Mouse (Mus musculus) lung, embryonic 16.5 days (tissue): ENCODE results near the gene Mocs3. TPM values are rescaled to one million over a fixed set of nuclear protein-coding genes. Genes with fewer than 3 reads are reported as not detected.
A peak's percentile ranks its signal among the peaks of the same experiment; 100 is the strongest.

Experiments
- ATAC-seq: fragments of 200-750 bp; cut with Nextera tagmentation; 2 replicates; pipeline ENCODE4 v1.8.0; 2017; ENCODE audit warnings: low read depth, mild to moderate bottlenecking, moderate library complexity
- H3K27ac ChIP-seq: fragments of 300-500 bp; sonication (generic); 2 replicates; pipeline ENCODE4 v1.5.1; 2014; ENCODE audit warnings: mild to moderate bottlenecking, control low read depth, low read length
- H3K27me3 ChIP-seq: fragments of 300-500 bp; sonication (generic); 2 replicates; pipeline ENCODE4 v1.6.1; 2014; ENCODE audit warnings: low read depth, low read length, mixed read lengths; ENCODE audit not compliant: control insufficient read depth, insufficient read depth
- H3K36me3 ChIP-seq: fragments of 300-500 bp; sonication (generic); 2 replicates; pipeline ENCODE4 v1.6.1; 2014; ENCODE audit warnings: low read length; ENCODE audit not compliant: control insufficient read depth, insufficient read depth
- H3K4me1 ChIP-seq: fragments of 300-500 bp; sonication (generic); replicated peaks from 2 replicates; pipeline ENCODE4 v1.6.1; 2014; ENCODE audit warnings: low read length, mixed read lengths; ENCODE audit not compliant: control insufficient read depth, insufficient read depth
- H3K4me2 ChIP-seq: fragments of 300-500 bp; sonication (generic); 2 replicates; pipeline ENCODE4 v1.6.1; 2014; ENCODE audit warnings: low read depth, low read length, control low read depth
- H3K4me3 ChIP-seq: fragments of 300-500 bp; sonication (generic); 2 replicates; pipeline ENCODE4 v1.5.1; 2014; ENCODE audit warnings: mild to moderate bottlenecking, low read length, control low read depth
- H3K9ac ChIP-seq: fragments of 300-500 bp; sonication (generic); 2 replicates; pipeline ENCODE4 v1.6.1; 2014; ENCODE audit warnings: low read length, control low read depth
- H3K9me3 ChIP-seq: fragments of 300-500 bp; sonication (generic); 2 replicates; pipeline ENCODE4 v1.6.1; 2016; ENCODE audit warnings: low read length; ENCODE audit not compliant: control insufficient read depth
- WGBS: fragments of 180-500 bp; shearing (Covaris S2); extraction: QIAGEN DNeasy Blood & Tissue Kit; methylation state at CpG from one replicate; pipeline ENCODE4 v1.1.7; 2014; 5-methylcytosine and 5-hydroxymethylcytosine counted together
- polyA plus RNA-seq: library from polyadenylated mRNA; unstranded; fragments of >200 nt; fragmentation: Nextera tagmentation; extraction: Ambion mirVana; gene quantifications from 2 replicates; pipeline ENCODE4 v1.2.1, GENCODE M21; 2015

Gene Mocs3
- polyA plus RNA-seq, 1 experiment from 2014 or later = 4.6 TPM

DNA sequence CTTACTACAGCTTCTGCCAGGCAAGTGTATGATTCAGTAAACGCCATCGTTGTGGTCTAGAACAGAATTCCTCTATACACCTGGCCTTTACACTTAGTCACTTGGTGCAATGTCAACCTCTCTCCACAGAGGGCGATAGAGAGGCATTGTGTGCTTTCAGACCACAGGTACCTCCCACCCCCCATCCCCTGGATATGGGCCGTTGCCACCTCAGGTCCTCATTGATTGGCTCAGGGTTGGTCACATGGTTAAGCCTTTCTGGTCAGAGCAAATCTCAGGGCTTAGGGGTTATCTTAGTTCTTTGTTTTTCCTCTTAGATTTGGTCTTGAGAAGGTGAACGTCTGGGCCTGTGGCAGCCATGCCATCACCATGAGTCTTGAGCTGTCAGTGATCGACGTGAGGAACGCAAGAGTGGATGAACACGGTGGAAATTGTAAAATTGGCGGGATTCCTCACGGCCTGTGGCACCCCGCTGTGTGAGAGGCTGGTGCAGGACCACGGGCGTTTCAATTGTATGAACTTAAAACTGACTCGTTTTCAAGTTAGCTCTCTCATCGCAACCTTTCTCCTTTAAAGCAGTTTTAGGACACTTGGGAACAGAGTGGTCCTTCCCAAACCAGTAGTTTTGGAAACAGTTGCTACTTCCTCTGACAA is 22.3 kb downstream of the Mocs3 start:
- Histone ChIP-seq H3K4me2 (0 out of 2 replicates have a peak overlapping the region, but pooled peaks have one; percentile 0), H3K9me3 (no peaks in the 10 kb centered on the region), H3K4me1 (no peaks in the 10 kb centered on the region), H3K4me3 (no peak overlapping the region), H3K36me3 (no peaks in the 10 kb centered on the region), H3K9ac (no peak overlapping the region), H3K27me3 (no peaks in the 10 kb centered on the region), H3K27ac (no peak overlapping the region)
- WGBS = 13% methylated on average over 16 of the region's 16 CpGs
- ATAC-seq = peak; percentile 57; the same call in 1 of the 2 replicates

DNA sequence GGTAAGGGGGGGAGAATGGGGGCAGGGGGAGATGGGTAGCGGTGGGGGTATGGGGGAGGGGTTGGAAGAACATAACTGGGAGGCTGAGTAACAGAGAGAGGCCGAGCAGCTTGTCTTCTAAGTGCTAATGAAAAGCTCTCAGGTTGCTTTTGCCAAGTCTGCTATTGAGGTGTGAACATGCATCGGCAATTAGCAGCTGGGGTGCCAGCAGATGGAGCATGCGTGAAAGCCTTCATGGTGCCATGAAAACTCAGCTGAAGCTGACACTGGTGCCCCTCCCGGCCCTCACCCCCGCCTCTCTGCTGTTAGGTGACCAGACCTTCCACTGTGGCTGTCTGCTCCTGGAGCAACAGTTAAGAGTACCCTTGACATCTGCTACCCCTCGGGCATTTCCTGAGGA is 23.4 kb downstream of the Mocs3 start:
- H3K27me3 ChIP-seq = no peaks in the 10 kb centered on the region
- no peak overlapping the region for H3K9ac ChIP-seq
- H3K9me3 ChIP-seq = no peaks in the 10 kb centered on the region
- H3K4me1 ChIP-seq = no peaks in the 10 kb centered on the region
- WGBS = 18% methylated on average over 7 of the region's 7 CpGs
- no peak overlapping the region for H3K4me3 ChIP-seq
- no peaks in the 10 kb centered on the region for H3K36me3 ChIP-seq
- H3K27ac ChIP-seq = no peak overlapping the region
- ATAC-seq = no peak
- H3K4me2 ChIP-seq = no peak overlapping the region

DNA sequence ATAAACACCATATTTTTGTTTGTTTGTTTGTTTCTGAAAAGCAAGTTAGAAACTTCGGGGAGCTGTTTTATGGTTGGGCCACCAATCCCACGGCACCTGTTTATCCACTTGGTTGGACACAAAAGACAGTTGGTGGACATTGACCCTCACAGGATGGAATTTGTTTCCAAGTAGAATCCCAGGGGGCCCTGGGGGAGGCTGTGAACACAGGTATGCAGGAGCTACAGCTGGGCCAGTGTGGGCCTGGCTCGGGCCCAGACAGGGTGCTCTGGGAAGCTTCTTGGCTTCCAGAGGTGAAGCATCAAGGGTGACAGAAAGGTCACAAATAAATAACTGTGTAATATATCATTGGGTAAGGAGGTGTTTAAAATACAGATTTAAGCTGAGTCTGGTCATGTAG is 26.1 kb downstream of the Mocs3 start:
- H3K36me3 ChIP-seq = no peaks in the 10 kb centered on the region
- no peaks in the 10 kb centered on the region for H3K4me1 ChIP-seq
- H3K9ac ChIP-seq = no peak overlapping the region
- ATAC-seq = no peak
- no peak overlapping the region for H3K4me2 ChIP-seq
- H3K4me3 ChIP-seq = no peak overlapping the region
- no peak overlapping the region for H3K27ac ChIP-seq
- 70% methylated on average over 3 of the region's 3 CpGs for WGBS
- H3K9me3 ChIP-seq = no peaks in the 10 kb centered on the region
- H3K27me3 ChIP-seq = no peaks in the 10 kb centered on the region

DNA sequence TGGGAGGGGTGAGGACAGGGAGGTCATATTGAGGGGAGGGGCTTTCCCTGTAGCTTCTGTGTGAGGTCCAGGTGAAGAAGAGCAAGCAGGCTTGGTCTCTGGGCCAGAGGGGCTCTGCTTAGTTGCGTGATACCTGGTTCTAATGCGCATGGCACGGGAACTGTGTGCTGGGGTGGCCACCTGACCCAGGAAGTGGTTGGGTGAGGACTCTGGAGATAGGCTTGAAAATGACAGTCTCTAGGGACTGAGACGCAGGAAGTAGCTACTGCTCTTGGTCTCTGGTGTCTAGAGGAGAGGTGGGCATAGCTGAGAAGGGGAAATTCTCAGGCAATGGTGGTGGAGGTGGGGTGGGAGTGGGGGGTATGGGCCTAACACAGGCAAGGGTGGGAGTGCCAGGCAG is 26.8 kb downstream of the Mocs3 start:
- no peak overlapping the region for H3K4me3 ChIP-seq
- WGBS = 68% methylated on average over 4 of the region's 4 CpGs
- no peaks in the 10 kb centered on the region for H3K9me3 ChIP-seq
- H3K4me1 ChIP-seq = no peaks in the 10 kb centered on the region
- no peaks in the 10 kb centered on the region for H3K36me3 ChIP-seq
- no peak overlapping the region for H3K9ac ChIP-seq
- H3K27ac ChIP-seq = no peak overlapping the region
- no peak for ATAC-seq
- H3K27me3 ChIP-seq = no peaks in the 10 kb centered on the region
- H3K4me2 ChIP-seq = no peak overlapping the region

DNA sequence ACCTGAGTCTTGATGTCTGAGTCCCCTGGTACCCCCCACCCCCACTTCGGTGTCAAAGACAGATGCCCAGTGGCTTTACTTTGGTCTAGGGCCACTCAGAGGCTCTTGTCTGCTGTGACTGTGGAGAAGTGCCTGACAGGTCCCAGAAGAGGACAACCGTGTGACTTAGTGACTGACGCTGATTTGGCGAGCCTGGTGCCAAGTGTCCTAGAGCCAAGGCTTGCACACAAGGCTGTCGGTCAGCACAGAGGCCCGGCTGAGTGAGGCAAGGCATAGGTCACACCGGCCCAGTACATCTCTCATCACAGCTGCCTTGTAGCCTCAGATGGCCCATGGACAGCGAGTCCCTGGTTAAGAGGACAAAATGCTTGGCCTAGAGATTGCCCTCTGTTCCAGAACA is 28.6 kb downstream of the Mocs3 start:
- Histone ChIP-seq H3K36me3 (no peaks in the 10 kb centered on the region), H3K27ac (no peak overlapping the region), H3K9ac (no peak overlapping the region), H3K27me3 (no peaks in the 10 kb centered on the region; the same call in 1 of the 2 replicates), H3K4me3 (no peak overlapping the region), H3K9me3 (no peaks in the 10 kb centered on the region), H3K4me1 (no peaks in the 10 kb centered on the region), H3K4me2 (no peak overlapping the region)
- 72% methylated on average over 8 of the region's 8 CpGs for WGBS
- ATAC-seq = no peak

DNA sequence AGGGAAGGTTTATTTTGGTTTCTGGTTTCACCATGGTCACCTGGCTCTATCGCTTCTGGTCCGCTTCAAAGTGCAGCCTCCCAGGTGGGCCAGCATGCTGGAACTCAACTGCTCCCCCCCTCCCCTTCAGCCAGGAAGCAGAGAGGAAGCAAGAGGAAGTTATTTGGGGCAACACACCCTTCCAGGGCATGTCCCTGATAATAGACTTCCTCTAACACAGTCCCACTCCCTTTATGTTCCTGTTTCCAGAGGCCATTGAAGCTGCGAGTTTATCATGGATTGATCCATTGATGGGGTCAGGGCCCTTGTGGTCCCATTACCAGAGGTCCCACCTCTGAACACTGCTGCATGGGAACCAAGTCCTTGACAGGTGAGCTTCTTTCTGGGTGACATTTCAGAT is 29.7 kb downstream of the Mocs3 start:
- Histone ChIP-seq H3K36me3 (no peaks in the 10 kb centered on the region), H3K4me2 (no peak overlapping the region), H3K9me3 (no peaks in the 10 kb centered on the region), H3K9ac (no peak overlapping the region), H3K27me3 (no peaks in the 10 kb centered on the region; the same call in 1 of the 2 replicates), H3K27ac (no peak overlapping the region), H3K4me1 (no peaks in the 10 kb centered on the region), H3K4me3 (no peak overlapping the region)
- WGBS = 62% methylated on average over 3 of the region's 3 CpGs
- no peak for ATAC-seq

DNA sequence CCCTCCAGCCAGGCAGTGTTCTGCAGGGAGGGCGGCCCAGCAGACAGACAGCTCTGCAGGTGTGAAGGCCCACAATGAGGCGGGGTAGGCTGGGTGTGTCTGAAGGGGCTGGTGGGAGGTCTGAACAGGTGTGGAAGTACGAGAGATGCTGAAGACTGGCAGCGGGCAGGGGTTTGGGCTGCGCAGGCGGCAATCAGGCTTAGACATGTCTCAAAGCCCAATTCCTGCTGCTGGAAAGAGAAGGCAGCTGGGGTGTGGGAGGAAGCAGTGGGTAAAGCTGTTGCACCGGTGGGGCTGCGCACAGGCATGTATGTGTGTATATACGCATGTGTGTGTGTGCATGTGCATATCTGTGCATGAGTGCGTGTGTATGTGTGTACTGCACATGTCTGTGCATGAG is 30.5 kb downstream of the Mocs3 start:
- H3K27ac ChIP-seq = no peak overlapping the region
- WGBS = 90% methylated on average over 10 of the region's 10 CpGs

DNA sequence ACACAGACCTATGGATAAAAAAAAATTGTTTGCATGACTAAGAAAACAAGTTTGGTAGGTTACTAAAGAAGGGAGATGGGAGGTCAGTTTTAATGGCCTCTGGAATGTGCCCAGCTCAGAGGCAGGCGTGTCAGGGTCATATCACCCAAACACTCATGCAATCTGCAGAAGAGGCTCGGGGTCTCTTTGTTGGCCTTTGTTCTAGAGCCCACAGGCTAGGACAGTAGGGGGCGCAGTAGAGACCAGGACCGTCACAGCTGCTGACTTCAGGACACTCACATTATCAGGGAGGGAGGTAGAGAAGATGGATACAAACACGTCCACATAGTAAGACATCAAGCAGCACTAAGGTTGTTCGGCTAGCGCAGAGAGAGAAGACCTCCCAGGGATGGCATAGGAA is 37.6 kb downstream of the Mocs3 start:
- H3K27ac ChIP-seq = no peak overlapping the region
- H3K4me1 ChIP-seq = no peaks in the 10 kb centered on the region
- no peaks in the 10 kb centered on the region for H3K9me3 ChIP-seq
- H3K4me3 ChIP-seq = no peak overlapping the region
- WGBS = 25% methylated on average over 7 of the region's 7 CpGs
- no peak for ATAC-seq
- peak overlapping the region; percentile 4 for H3K4me2 ChIP-seq
- no peak overlapping the region for H3K9ac ChIP-seq
- H3K27me3 ChIP-seq = peaks cover 4% of the 10 kb centered on the region; the same call in 1 of the 2 replicates
- H3K36me3 ChIP-seq = no peaks in the 10 kb centered on the region

More for the DNA sequence above, 30.5 kb downstream of the Mocs3 start:
- no peaks in the 10 kb centered on the region; the same call in 1 of the 2 replicates for H3K27me3 ChIP-seq
- H3K36me3 ChIP-seq = no peaks in the 10 kb centered on the region
- H3K4me3 ChIP-seq = no peak overlapping the region
- ATAC-seq = no peak
- no peaks in the 10 kb centered on the region for H3K9me3 ChIP-seq
- H3K9ac ChIP-seq = no peak overlapping the region
- no peak overlapping the region for H3K4me2 ChIP-seq
- H3K4me1 ChIP-seq = no peaks in the 10 kb centered on the region

DNA sequence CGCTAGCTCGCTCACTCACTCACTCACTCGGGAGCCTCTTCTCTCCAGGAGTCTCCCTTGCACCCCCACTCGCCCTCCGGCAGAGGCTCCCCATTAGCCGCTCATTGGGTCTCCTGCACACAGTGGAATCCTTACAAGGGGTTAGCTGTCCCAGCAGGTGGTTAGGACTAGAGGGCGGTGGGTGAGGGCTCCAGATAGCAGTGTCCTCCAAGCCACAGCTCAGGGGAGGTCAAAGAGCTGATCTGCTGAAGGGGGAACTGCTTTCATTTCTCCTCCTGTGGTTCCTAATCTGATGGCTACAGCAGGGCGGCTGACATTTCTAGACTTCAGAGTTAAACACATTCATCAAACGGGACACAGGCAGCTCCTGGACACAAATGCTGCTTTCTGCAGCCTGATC is 43.0 kb downstream of the Mocs3 start:
- no peak overlapping the region for H3K9ac ChIP-seq
- no peak overlapping the region for H3K4me2 ChIP-seq
- ATAC-seq = no peak
- H3K27ac ChIP-seq = no peak overlapping the region
- WGBS = 31% methylated on average over 9 of the region's 9 CpGs
- H3K4me1 ChIP-seq = no peaks in the 10 kb centered on the region
- peaks cover 43% of the 10 kb centered on the region for H3K27me3 ChIP-seq
- H3K4me3 ChIP-seq = no peak overlapping the region
- no peaks in the 10 kb centered on the region for H3K9me3 ChIP-seq
- no peaks in the 10 kb centered on the region for H3K36me3 ChIP-seq
